Mouse (Mus musculus): ENCODE data around the gene Dnah8. TPM values are rescaled to one million over a fixed set of nuclear protein-coding genes. Genes with fewer than 3 reads are reported as not detected.
"Not testable (repeated sequence)": the region's sequence is repeated elsewhere in the genome, so short reads cannot be mapped to it uniquely, and the experiment has no call there.

Dnah8 gene
- polyA plus RNA-seq, 1 experiment from 2014 or later = 2.4 TPM

DNA sequence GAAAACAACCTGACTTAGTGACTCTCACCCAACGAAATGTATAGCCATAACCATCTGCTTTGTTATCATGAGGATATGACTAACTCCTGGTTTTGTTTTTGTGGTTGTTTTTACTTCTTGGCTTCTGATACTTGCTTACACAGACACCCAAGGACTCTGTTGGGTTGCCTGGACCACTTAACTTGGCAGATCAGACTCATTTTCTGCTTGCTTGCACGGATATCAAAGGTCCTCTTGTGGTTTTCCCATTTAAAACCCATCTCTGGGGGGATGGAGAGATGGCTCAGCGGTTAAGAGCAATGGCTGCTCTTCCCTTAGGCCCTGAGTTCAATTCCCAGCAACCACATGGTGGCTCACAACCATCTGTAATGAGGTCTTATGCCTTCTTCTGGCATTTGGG lies 954 bp upstream of the Dnah8 start:
- H3K27me3 ChIP-seq (ENCODE audit: control insufficient read depth, insufficient read depth, low read length) = no peaks in the 10 kb centered on the region
- no peaks in the 10 kb centered on the region for H3K36me3 ChIP-seq (ENCODE audit: control insufficient read depth, insufficient read depth, low read length)
- DNase-seq (ENCODE audit: low spot score) = no peak
- H3K9ac ChIP-seq (ENCODE audit: low read depth, low read length) = no peak overlapping the region
- H3K9me3 ChIP-seq (ENCODE audit: control insufficient read depth, low read length) = no peaks in the 10 kb centered on the region
- no peaks in the 10 kb centered on the region for H3K4me1 ChIP-seq (replicated peaks; ENCODE audit: control insufficient read depth, insufficient read depth, low read length)
- H3K4me3 ChIP-seq (ENCODE audit: low read depth, low read length) = no peak overlapping the region
- H3K27ac ChIP-seq (ENCODE audit: low read depth, low read length) = no peak overlapping the region
- 88% methylated on average over 3 of the region's 3 CpGs for WGBS
- no peak for ATAC-seq (ENCODE audit: low FRiP score)
- no peak overlapping the region for H3K4me2 ChIP-seq (replicated peaks; ENCODE audit: low read depth, low read length)

- not testable (repeated sequence) for H3K9ac ChIP-seq (ENCODE audit: low read depth, low read length); ATAC-seq (ENCODE audit: low FRiP score); H3K27ac ChIP-seq (ENCODE audit: low read depth, low read length); H3K4me1 ChIP-seq (replicated peaks; ENCODE audit: control insufficient read depth, insufficient read depth, low read length); H3K9me3 ChIP-seq (ENCODE audit: control insufficient read depth, low read length); H3K27me3 ChIP-seq (ENCODE audit: control insufficient read depth, insufficient read depth, low read length); DNase-seq (ENCODE audit: low spot score); H3K4me2 ChIP-seq (replicated peaks; ENCODE audit: low read depth, low read length); H3K4me3 ChIP-seq (ENCODE audit: low read depth, low read length); H3K36me3 ChIP-seq (ENCODE audit: control insufficient read depth, insufficient read depth, low read length)
- WGBS = no CpG with 5 or more reads among the region's 20 CpGs
Measured at GRCm38 (mm10) chr17:30626719-30627118, 2.6 kb downstream of the Dnah8 start, which contains the start of gene Glo1. Gene Glo1, minus strand, starts transcription at chr17:30626871.

- peak; percentile 56 for DNase-seq (ENCODE audit: low spot score)
- Histone ChIP-seq H3K27me3 (ENCODE audit: control insufficient read depth, insufficient read depth, low read length) (no peaks in the 10 kb centered on the region), H3K9ac (ENCODE audit: low read depth, low read length) (no peak overlapping the region), H3K27ac (ENCODE audit: low read depth, low read length) (no peak overlapping the region), H3K4me1 (replicated peaks; ENCODE audit: control insufficient read depth, insufficient read depth, low read length) (no peaks in the 10 kb centered on the region), H3K4me2 (replicated peaks; ENCODE audit: low read depth, low read length) (peak overlapping the region; percentile 18; the same call in 1 of the 2 replicates), H3K9me3 (ENCODE audit: control insufficient read depth, low read length) (no peaks in the 10 kb centered on the region), H3K4me3 (ENCODE audit: low read depth, low read length) (no peak overlapping the region), H3K36me3 (ENCODE audit: control insufficient read depth, insufficient read depth, low read length) (no peaks in the 10 kb centered on the region)
- ATAC-seq (ENCODE audit: low FRiP score) = no peak
- WGBS = 27% methylated on average over 14 of the region's 17 CpGs
Measured at GRCm38 (mm10) chr17:30635367-30635766, 11.2 kb downstream of the Dnah8 start.

DNA sequence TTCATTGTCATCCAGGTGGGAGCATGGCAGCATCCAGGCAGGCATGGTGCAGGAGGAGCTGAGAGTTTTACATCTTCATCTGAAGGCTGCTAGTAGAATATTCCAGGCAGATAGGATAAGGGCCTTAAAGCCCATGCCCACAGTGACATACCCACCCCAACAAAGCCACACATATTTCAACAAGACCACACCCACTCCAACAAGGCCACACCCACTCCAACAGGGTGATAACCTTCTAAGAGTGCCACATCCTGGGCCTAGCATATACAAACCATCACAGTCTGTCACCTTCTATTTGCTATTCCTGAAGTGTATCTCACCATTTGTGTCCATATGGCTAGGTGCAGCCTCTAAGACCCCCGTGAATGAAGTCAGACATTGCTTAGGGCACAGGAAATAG lies 13.6 kb downstream of the Dnah8 start:
- H3K9me3 ChIP-seq (ENCODE audit: control insufficient read depth, low read length) = no peaks in the 10 kb centered on the region
- no peaks in the 10 kb centered on the region for H3K4me1 ChIP-seq (replicated peaks; ENCODE audit: control insufficient read depth, insufficient read depth, low read length)
- 63% methylated on average over 1 of the region's 1 CpGs for WGBS
- H3K4me2 ChIP-seq (replicated peaks; ENCODE audit: low read depth, low read length) = no peak overlapping the region
- H3K36me3 ChIP-seq (ENCODE audit: control insufficient read depth, insufficient read depth, low read length) = no peaks in the 10 kb centered on the region
- no peak overlapping the region for H3K9ac ChIP-seq (ENCODE audit: low read depth, low read length)
- no peaks in the 10 kb centered on the region for H3K27me3 ChIP-seq (ENCODE audit: control insufficient read depth, insufficient read depth, low read length)
- H3K4me3 ChIP-seq (ENCODE audit: low read depth, low read length) = no peak overlapping the region
- ATAC-seq (ENCODE audit: low FRiP score) (no peak), DNase-seq (ENCODE audit: low spot score) (no peak)
- H3K27ac ChIP-seq (ENCODE audit: low read depth, low read length) = no peak overlapping the region

DNA sequence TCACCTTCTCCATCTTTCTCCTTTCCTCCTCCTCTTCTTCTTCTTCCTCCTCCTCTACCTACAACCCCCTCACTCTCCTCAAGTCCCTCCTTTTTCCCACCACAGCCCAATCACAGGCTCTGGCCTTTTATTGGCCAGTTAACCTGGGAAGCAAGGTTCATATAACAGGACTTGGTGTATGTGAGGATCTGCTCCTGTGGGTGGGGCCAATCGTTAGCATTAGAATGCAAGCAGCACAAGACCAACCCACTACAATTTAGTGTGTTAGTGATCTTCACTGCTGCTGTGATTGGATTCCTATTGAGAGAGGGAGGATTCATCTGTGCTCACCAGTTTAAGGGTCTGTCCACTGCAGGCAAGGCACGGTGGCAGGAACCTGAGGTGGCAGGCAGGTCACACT lies 14.8 kb downstream of the Dnah8 start:
- H3K4me2 ChIP-seq (replicated peaks; ENCODE audit: low read depth, low read length) = no peak overlapping the region
- no peak overlapping the region for H3K9ac ChIP-seq (ENCODE audit: low read depth, low read length)
- H3K36me3 ChIP-seq (ENCODE audit: control insufficient read depth, insufficient read depth, low read length) = no peaks in the 10 kb centered on the region
- H3K27me3 ChIP-seq (ENCODE audit: control insufficient read depth, insufficient read depth, low read length) = no peaks in the 10 kb centered on the region
- no peak overlapping the region for H3K27ac ChIP-seq (ENCODE audit: low read depth, low read length)
- DNase-seq (ENCODE audit: low spot score) (no peak), ATAC-seq (ENCODE audit: low FRiP score) (no peak)
- WGBS = 67% methylated on average over 2 of the region's 2 CpGs
- H3K9me3 ChIP-seq (ENCODE audit: control insufficient read depth, low read length) = no peaks in the 10 kb centered on the region
- H3K4me3 ChIP-seq (ENCODE audit: low read depth, low read length) = no peak overlapping the region
- H3K4me1 ChIP-seq (replicated peaks; ENCODE audit: control insufficient read depth, insufficient read depth, low read length) = no peaks in the 10 kb centered on the region

DNA sequence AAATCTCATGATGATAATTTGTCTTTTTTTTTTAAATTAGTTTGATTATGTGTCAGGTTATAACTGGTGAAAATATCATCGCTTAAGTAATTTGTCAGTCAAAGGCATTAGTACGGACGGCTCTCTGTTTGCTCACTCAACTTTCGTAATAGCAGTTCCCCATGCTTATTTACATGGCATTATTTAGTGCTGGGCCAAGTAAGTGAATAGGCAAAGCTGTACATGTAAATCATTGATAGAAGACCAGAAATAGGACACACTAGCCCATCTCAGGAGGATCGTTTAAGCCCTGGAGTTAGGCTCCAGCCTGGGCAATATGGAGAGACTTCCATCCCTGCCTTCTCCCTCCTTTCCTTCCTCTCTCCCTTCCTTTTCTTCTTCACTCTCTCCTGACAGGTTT lies 16.7 kb downstream of the Dnah8 start:
- H3K4me1 ChIP-seq (replicated peaks; ENCODE audit: control insufficient read depth, insufficient read depth, low read length) = no peaks in the 10 kb centered on the region
- H3K4me2 ChIP-seq (replicated peaks; ENCODE audit: low read depth, low read length) = no peak overlapping the region
- H3K9me3 ChIP-seq (ENCODE audit: control insufficient read depth, low read length) = no peaks in the 10 kb centered on the region
- no peak overlapping the region for H3K4me3 ChIP-seq (ENCODE audit: low read depth, low read length)
- H3K27me3 ChIP-seq (ENCODE audit: control insufficient read depth, insufficient read depth, low read length) = no peaks in the 10 kb centered on the region
- no peak overlapping the region for H3K27ac ChIP-seq (ENCODE audit: low read depth, low read length)
- 96% methylated on average over 5 of the region's 5 CpGs for WGBS
- H3K9ac ChIP-seq (ENCODE audit: low read depth, low read length) = no peak overlapping the region
- ATAC-seq (ENCODE audit: low FRiP score) (no peak), DNase-seq (ENCODE audit: low spot score) (no peak)
- no peaks in the 10 kb centered on the region for H3K36me3 ChIP-seq (ENCODE audit: control insufficient read depth, insufficient read depth, low read length)

DNA sequence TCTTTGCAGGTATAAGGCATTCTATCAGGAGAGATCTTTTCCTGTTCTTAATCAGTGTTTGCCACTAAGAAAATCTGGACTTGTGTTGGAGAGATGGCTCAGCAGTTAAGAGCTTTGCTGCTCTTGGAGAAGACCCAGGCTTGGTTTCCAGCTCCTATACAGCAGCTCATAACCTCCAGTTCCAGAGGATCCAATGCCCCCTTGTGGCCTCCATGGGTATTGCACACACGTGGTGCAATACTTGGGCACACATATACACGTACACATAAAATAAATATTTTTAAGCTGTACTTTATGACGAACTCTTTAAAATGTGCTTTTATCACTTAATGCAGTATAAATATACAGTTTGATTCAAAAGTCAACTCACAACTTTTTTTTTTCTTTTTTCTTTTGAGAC lies 24.6 kb downstream of the Dnah8 start:
- Histone ChIP-seq H3K9me3 (ENCODE audit: control insufficient read depth, low read length) (0 out of 2 replicates have a peak, but pooled peaks cover 3% of the 10 kb centered on the region), H3K4me1 (replicated peaks; ENCODE audit: control insufficient read depth, insufficient read depth, low read length) (no peaks in the 10 kb centered on the region), H3K27me3 (ENCODE audit: control insufficient read depth, insufficient read depth, low read length) (no peaks in the 10 kb centered on the region), H3K27ac (ENCODE audit: low read depth, low read length) (no peak overlapping the region), H3K4me3 (ENCODE audit: low read depth, low read length) (no peak overlapping the region), H3K9ac (ENCODE audit: low read depth, low read length) (no peak overlapping the region), H3K36me3 (ENCODE audit: control insufficient read depth, insufficient read depth, low read length) (no peaks in the 10 kb centered on the region), H3K4me2 (replicated peaks; ENCODE audit: low read depth, low read length) (no peak overlapping the region)
- no peak for ATAC-seq (ENCODE audit: low FRiP score)
- DNase-seq (ENCODE audit: low spot score) = no peak
- WGBS = 92% methylated on average over 3 of the region's 3 CpGs

GRCm38 (mm10) chr17:30653010-30653409 lies 28.9 kb downstream of the Dnah8 start:
- DNase-seq (ENCODE audit: low spot score) (no peak), ATAC-seq (ENCODE audit: low FRiP score) (no peak)
- Histone ChIP-seq H3K36me3 (ENCODE audit: control insufficient read depth, insufficient read depth, low read length) (no peaks in the 10 kb centered on the region), H3K9ac (ENCODE audit: low read depth, low read length) (no peak overlapping the region), H3K9me3 (ENCODE audit: control insufficient read depth, low read length) (0 out of 2 replicates have a peak, but pooled peaks cover 3% of the 10 kb centered on the region), H3K4me3 (ENCODE audit: low read depth, low read length) (no peak overlapping the region), H3K4me2 (replicated peaks; ENCODE audit: low read depth, low read length) (no peak overlapping the region), H3K27me3 (ENCODE audit: control insufficient read depth, insufficient read depth, low read length) (no peaks in the 10 kb centered on the region), H3K27ac (ENCODE audit: low read depth, low read length) (no peak overlapping the region), H3K4me1 (replicated peaks; ENCODE audit: control insufficient read depth, insufficient read depth, low read length) (no peaks in the 10 kb centered on the region)
- 96% methylated on average over 6 of the region's 6 CpGs for WGBS

DNA sequence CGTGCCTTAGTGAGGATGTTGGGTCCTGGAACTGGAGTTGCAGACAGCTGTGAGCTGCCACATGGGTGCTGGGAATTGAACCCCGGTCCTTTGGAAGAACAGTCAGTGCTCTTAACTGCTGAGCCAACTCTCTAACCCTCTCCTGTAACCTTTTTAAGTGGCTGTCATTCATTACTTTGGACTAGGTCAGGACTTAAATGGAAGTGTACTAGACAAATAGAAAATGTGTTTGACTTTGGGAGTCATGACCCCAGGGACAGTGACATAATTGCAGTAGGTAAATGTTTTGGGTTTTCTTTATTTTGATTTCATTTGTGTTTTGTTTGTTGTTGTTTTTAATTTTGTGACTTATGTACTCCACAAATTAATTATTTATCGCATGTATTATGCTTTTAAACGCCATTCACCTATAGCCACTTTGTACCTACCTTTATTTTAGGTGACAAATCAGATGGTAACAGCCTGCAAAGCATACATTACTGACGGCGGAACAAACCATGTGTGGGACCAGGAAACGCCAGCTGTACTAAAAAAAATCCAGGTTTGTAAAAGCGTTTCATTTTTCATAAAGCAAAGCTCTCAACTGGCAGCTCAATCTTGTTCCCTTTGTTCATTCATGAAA lies 33.5 kb downstream of the Dnah8 start:
- Histone ChIP-seq H3K27ac (ENCODE audit: low read depth, low read length) (0 out of 2 replicates have a peak overlapping the region, but pooled peaks have one; percentile 36), H3K36me3 (ENCODE audit: control insufficient read depth, insufficient read depth, low read length) (no peaks in the 10 kb centered on the region), H3K9me3 (ENCODE audit: control insufficient read depth, low read length) (no peaks in the 10 kb centered on the region), H3K4me3 (ENCODE audit: low read depth, low read length) (peak overlapping the region; percentile 28), H3K4me1 (replicated peaks; ENCODE audit: control insufficient read depth, insufficient read depth, low read length) (no peaks in the 10 kb centered on the region), H3K27me3 (ENCODE audit: control insufficient read depth, insufficient read depth, low read length) (no peaks in the 10 kb centered on the region), H3K9ac (ENCODE audit: low read depth, low read length) (0 out of 2 replicates have a peak overlapping the region, but pooled peaks have one; percentile 23), H3K4me2 (replicated peaks; ENCODE audit: low read depth, low read length) (peak overlapping the region; percentile 31)
- DNase-seq (ENCODE audit: low spot score) = no peak
- ATAC-seq (ENCODE audit: low FRiP score) = no peak
- 55% methylated on average over 8 of the region's 8 CpGs for WGBS
